Mouse (Mus musculus): Measurements from ENCODE around the gene Mcm2.
A peak's percentile ranks its signal among the peaks of the same experiment; 100 is the strongest.

- TF ChIP-seq POLR2A (IDR thresholded peaks at IDR 0.05; ENCODE audit: low read depth, low read length) = peak; percentile 62
- peak; percentile 60; the same call in 1 of the 2 replicates for TF ChIP-seq CTCF (IDR thresholded peaks at IDR 0.05; ENCODE audit: extremely low read depth, insufficient read length, insufficient replicate concordance, low read depth, low read length)
These were observed 56.5 kb downstream of the Mcm2 start, which contains the start of gene Abtb1 for GRCm38 (mm10) chr6:88841781-88842689.
